Mouse (Mus musculus) left cerebral cortex, adult 8-10 months (tissue): ENCODE data around the gene Hoxd11. TPM values are rescaled to one million over a fixed set of nuclear protein-coding genes. Genes with fewer than 3 reads are reported as not detected.

Source experiments
- DNase-seq, 2 experiments: peaks; one replicate each; pipeline ENCODE4 v3.0.0; 2022; ENCODE audit warnings: low spot score in 2 of 2
- total RNA-seq, 4 experiments: library from RNA; stranded (reverse); gene quantifications; 2 replicates each; pipeline ENCODE4 v1.2.4; 2022

Gene Hoxd11
- not detected for total RNA-seq

GRCm38 (mm10) chr2:74678891-74679595, at the start of gene Hoxd11:
Gene Hoxd11, plus strand, starts transcription at chr2:74679557.
- no peak for DNase-seq

DNA sequence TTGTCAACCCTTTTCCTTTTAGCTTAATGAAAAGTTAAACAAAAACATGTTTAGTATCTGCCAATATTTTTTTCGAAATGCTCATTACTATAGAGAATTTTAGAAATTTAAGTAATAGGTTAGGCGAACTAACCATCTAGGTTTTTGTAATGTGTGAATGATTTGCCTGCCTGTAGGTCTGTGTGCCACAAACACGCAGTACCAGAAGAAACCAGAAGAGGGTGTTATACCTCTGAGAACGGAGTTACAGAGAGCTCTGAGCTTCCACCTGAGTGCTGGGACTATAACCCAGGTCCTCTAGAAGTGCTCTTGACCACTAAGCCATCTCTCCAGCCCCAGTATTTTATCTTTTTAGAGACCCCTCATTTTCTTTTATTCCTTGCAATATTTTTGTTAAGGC, 43.9 kb upstream of the Hoxd11 start:
- DNase-seq: no peak

DNA sequence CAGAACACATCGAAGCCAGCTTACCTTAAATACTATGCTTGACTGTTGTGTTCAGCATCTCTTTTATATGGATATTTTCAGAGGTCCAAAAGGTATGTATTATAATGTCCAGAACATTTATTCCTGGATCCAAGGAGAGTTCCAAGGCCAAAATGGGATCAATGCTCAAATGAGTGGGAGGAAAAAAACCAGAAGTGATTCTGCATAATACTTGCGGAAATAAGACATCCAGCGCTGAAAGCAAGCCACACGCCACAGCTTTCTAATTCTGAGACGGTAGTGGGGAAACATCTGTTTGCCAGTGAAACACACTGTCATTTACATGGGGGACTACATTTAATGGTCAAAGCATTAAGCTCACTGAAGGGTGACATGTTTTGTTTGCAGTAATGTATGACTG, 36.9 kb upstream of the Hoxd11 start:
- DNase-seq: no peak

GRCm38 (mm10) chr2:74645631-74646030, 33.7 kb upstream of the Hoxd11 start:
- no peak for DNase-seq

DNA sequence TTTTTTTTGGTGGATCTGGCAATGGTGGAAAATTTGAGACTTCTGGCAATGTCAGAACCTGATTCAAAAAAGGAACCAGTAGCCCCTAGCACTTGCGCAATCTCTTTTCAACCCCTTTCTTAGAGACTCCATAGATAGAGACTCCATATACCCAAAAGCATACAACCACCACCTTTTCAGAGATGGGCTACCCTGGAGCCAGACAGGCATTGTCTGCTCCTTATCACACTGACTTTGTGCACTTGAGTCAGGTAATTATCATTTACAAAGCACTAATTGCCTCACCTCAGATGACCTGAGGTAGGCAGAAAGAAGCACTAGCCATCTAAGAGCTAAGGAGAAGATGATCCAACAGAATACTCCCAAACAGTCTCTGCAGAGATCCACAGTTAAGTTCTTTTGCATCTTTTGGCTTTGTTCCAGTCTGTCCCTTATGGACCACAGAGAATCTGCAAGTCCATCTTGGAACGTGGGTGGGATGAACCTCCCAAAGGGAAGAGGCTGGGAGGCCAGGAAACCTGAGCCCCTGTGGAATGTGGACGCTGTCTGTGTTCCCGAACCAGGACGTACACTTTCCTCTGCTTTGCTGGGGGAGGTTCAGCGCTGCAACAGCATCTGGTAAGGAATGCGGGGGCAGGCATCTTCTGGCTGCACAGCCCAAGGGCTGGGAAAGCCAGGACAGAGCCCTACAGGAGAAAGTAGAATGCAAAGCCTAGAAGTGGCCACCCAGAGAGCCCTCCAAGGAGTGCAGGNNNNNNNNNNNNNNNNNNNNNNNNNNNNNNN, 32.1 kb upstream of the Hoxd11 start:
- DNase-seq: no peak

GRCm38 (mm10) chr2:74652996-74653340, 26.4 kb upstream of the Hoxd11 start:
- DNase-seq: no peak

- DNase-seq: no peak
These were observed 25.4 kb upstream of the Hoxd11 start for GRCm38 (mm10) chr2:74653781-74654535.

- DNase-seq: no peak
These were observed 24.5 kb upstream of the Hoxd11 start for GRCm38 (mm10) chr2:74654743-74655419.

DNA sequence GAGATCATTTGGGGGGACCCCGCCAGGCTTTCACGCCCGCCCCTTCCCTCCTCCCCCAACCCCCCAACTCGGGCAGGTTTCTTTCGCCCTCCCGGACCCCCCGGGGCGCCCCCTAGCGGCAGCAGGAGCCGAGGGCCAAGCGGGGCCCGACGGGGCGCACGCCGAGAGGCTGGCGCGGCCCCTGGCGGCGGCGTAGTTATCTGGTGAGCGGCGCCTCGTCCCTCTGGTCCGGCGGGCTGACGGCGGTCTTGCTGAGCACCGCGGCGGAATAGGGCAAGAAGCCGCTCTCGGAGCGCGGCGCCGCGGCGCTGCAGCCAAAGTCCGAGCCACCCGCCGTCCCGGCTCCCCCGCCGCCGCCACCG, 24.0 kb upstream of the Hoxd11 start:
- DNase-seq: no peak

GRCm38 (mm10) chr2:74655821-74656631, 23.3 kb upstream of the Hoxd11 start:
- DNase-seq: no peak

GRCm38 (mm10) chr2:74656632-74657021, 22.7 kb upstream of the Hoxd11 start:
- DNase-seq: no peak

GRCm38 (mm10) chr2:74657251-74658023, 21.9 kb upstream of the Hoxd11 start:
- DNase-seq: no peak

DNA sequence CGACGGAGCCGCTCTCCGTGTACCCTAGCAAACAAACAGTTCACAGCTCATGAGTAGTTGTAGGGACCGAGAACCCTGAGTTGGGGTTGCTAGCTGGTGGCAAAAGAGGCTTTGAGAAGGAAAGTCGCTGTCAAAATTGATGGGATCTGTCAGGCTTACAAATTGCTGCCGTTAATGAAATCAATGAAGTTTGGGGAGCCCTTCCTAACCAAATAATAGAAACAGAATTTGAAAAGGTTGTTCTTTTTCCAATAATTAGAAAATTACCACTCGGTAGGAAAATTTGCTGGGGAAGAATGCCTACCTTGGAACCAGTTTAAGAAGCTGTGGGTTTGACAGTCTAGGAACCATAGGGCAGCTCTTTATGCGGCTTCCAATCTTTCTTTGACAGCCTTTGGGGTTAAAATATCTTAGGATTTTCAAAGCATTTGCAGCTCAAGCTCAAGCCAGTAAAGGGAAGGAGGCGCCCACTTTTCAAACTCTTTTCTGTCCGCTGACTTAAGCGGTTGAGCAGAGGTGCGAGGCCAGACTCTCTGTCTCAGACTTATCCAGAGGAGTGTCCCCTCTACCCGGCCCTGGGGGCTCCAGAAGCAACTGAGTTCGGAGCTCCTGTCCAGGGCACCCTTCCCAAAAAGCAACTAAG, 21.2 kb upstream of the Hoxd11 start:
- no peak for DNase-seq

GRCm38 (mm10) chr2:74658667-74659371, 20.5 kb upstream of the Hoxd11 start:
- DNase-seq: no peak

- DNase-seq: no peak
These were observed 19.8 kb upstream of the Hoxd11 start, which contains the start of gene Evx2 for GRCm38 (mm10) chr2:74659507-74660005. Gene Evx2, minus strand, starts transcription at chr2:74659557.

- DNase-seq: no peak
These were observed 18.7 kb upstream of the Hoxd11 start for GRCm38 (mm10) chr2:74660421-74661375.

- DNase-seq: no peak
These were observed 17.7 kb upstream of the Hoxd11 start for GRCm38 (mm10) chr2:74661685-74662084.
